Mouse (Mus musculus) lung, adult 2 months (tissue): Measurements from ENCODE around the gene Kcna10.

Experiments
- CTCF ChIP-seq: fragments of 200-500 bp; IDR thresholded peaks from 2 replicates; pipeline ENCODE4 v1.5.1; 2011; ENCODE audit warnings: mild to moderate bottlenecking, low read length, control low read depth; ENCODE audit not compliant: insufficient read depth
- POLR2A ChIP-seq: fragments of 200-500 bp; IDR thresholded peaks from 2 replicates; pipeline ENCODE4 v1.6.1; 2011; ENCODE audit warnings: low read depth, mild to moderate bottlenecking, control low read depth, low read length, borderline replicate concordance; ENCODE audit errors: extremely low read depth

DNA sequence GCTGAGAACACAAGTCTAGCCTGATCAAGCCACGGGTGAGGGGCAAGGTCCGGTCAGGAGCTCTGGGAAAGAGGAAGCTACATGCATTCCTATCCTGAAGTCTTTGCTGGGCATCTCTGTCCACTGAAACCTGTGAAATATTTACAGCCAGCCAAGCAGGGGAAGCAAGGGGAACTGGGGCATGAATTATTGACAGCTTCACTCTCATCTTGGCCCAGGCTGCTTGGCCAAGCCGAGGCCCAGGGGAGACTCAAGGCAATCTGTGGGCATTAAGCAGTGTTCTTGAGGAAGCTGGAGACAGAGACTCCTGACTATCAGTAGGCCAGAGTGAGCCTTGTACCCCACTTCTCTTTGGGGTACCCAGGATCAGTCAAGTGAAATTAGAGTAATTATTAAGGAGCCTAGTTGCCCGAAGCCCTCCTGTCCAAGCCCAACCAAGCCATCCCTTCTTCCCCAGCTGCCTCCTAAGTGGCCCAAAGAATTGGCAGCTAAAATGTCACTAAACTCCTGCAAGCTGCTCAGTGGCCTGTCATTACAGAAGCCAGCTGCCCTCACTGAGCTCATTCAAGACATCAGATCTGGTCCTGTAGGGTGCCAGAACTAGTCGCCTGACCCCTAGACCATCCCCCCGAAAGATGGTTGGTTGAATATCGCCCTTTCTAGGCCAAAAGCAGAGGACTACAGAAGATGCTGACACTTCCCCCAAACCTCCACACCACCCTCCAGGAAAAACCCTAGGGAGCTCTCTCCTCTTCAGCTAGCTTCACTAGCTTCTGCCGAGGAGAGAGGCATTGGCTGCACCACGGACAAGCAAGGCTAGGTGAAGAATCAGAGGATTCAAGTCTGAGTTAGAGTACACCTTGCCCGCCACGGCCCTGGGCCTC is 28.8 kb upstream of the Kcna10 start:
- TF ChIP-seq CTCF (no peak), POLR2A (no peak)
